Mouse (Mus musculus) lung, postnatal 14 days (tissue): ENCODE measurements around the gene Cdr2l.
A peak's percentile ranks its signal among the peaks of the same experiment; 100 is the strongest.

Source experiments
- DNase-seq: peaks from one replicate; pipeline ENCODE4 v3.0.0; 2021

The Cdr2l gene

DNA sequence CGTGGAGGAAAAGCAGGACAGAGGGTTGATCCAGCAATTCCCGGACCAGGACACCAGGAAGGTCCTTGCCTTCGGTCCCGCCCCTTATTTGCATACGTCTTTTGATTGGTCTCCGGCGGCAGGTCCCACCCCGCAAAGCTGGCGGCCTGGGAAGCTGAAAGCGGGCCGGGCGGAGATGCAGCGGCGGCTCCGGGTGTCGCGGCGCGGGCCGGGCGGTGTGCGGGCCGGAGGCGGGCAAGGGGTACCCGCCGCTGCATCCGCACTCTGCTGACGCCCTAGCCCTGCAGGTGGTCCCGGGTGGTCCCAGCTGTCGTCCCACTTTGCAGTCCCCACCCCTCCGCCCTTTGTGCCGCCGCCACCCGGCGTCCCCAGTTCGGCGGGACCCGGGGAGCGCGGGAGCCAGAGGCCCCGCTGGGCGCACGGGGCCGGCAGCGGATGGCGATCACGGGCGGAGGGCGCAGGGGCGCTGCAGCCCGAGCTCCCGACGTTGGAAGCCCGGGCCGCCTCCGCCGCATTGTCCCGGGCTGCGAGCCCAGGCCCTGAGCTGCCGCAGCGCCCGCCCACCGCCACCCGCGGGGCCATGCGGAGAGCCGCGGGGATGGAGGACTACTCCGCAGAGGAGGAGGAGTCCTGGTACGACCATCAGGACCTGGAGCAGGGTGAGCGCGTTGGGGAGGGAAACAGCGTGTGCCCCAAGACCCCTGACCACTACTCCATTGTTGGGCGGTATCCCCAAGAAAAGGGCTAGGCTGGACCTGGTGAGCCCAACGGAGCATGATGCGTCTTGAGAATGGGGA is at the start of gene Cdr2l:
TSS of gene Cdr2l (plus strand) at position 174 of the 797 bp plus-strand sequence.
- peak; percentile 91 for DNase-seq

DNA sequence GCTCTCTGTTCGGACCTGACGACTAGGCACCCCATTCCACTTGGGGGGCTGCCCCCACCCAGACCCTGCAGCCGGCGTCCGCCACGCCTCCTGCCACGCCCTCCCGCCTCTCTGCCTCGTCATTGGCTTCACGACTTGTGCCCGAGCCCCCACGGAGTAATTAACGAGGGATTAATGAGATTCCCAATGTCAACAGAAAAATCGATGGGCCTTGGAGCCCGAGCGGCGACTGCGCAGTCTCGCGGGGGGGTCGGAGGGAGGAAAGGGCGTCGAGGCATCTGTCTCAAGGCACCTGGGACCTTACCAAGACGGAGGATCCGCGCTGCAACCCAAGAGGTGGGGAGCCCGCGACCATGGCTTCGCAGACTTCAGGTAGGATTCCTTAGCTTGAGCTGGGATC is 47.2 kb upstream of the Cdr2l start, which contains the start of gene Otop3:
TSS of gene Otop3 (plus strand) at position 201 of the 400 bp plus-strand sequence.
- no peak for DNase-seq

DNA sequence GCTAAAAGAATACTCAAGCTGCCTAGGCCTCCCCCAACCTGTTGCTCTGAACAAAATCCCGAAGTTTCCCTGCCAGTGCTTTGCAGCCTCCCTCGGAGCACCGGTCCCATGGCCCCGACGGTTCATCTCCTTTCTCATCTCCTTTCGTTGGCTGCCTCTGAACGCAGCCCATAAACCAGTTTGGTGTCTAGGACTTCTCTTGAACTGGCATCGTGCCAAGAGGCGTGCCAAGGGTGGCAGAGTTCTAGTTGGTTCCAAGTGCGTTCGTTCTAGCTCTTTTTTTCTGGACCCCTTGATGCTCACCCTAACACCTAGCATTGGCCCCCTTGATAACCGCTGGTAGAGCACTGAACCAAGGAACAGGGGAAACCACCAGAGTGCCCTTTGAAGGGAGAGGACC is 46.5 kb upstream of the Cdr2l start:
- DNase-seq, result peak; percentile 32

DNA sequence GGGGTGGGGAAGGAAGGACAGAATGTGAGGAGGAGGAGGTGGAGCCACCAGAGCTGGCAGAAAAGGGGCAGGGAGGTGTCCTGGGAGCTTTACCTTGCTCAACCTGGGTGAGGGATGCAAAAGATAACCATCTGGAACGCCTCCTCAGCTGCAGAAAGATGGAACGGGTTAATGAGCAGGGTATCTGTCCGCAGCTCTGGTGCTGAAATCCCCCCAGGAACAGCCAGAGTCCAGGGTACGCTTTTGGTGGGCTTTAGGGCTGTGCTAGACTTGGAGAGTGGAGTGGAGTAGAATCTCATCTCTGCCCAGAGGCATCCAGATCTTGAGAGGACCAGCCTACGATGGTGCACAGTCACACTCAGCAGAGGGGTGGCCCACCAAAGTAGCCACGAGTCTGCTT is 45.6 kb upstream of the Cdr2l start:
- no peak for DNase-seq

DNA sequence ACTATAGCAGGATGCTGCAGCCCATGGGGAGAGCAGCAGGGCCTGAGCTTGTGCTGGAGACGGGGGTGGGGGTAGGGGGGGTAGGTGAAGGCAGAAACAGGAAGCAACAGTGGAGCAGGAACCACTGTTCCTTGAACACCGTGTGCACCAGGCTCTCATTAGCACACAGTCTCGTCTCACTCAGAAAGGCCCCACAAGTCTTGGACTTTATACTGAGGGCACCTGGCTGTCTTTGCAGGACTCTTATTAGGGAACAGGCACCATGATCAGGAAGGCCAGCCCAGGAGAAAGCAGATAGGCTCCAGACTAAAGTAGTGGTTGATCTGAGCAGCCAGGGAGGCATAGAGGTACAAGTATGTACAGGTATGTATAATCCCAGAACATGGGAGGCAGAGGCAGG is 44.4 kb upstream of the Cdr2l start:
- no peak for DNase-seq

DNA sequence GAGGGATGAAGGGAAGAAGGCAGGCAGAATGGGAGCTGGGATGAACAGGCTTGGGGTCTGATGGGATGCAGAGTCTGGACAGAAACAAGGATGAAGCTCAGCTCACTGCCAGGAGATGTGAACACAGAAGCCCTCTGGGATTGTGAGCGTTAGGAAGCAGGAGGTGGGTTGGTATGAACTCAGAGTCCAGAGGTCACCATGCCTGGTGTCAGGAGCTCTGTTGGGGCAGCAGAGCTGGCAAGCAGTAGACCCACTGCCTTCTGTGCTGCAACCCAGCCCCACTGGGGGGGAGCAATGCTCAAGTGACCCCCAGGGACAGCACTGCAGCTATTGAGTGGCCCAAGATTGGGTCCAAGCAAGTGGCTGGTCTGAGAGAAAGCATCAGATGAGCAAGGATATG is 43.9 kb upstream of the Cdr2l start:
- DNase-seq, result no peak

DNA sequence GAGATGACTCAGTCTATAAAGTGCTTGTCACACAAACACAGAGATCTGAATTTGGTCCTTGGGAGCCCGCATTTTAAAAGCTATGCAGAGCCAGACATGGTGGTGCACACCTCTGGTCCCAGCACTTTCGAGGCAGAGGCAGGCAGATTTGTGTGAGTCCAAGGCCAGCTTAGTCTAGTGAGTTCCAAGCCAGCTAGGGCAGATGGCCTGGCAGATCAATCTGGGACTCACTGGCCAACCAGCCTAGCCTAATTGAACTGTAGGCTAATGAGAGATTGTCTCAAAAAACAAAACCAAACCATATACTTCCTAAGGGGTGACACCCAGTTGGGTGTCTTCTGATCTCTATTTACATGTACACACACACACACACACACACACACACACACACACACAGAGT is 40.5 kb upstream of the Cdr2l start:
- DNase-seq, result no peak

DNA sequence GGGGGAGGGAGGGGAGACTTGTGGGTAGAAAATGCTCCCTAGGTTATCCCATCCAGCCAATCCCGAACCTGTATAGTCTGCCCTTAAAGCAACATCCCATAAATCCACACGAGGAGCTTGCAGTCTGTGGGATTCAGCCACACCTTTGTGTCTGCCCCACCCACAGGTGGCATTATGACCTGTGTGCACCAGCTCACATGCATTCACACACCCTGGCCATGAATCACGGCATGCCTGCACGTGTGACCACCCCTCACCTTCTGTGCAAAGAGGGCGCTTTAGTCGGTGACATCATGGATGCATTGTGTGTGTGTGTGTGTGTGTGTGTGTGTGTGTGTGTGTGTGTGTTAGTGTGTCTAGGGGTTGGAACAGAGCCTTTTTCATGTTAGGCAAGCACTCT is 39.9 kb upstream of the Cdr2l start:
- no peak for DNase-seq

DNA sequence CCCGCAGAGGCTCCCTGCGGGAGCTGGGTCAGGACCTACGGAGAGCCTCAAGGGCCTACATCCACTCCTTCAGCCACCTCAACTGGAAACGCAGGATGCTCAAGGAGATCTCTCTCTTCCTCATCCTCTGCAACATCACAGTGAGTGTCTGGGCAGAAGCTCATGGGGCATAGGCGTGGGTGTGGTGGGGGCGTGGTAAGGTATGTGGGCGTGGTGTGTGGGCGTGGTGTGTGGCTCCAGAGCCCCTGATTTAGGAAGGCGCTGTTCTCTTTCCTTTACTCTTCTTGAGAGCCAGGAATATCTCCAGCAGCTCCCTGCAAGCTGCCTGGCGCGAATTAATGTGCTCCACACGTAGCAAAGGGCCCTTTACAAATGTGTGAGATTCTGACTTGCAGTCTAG is 36.7 kb upstream of the Cdr2l start:
- no peak for DNase-seq

DNA sequence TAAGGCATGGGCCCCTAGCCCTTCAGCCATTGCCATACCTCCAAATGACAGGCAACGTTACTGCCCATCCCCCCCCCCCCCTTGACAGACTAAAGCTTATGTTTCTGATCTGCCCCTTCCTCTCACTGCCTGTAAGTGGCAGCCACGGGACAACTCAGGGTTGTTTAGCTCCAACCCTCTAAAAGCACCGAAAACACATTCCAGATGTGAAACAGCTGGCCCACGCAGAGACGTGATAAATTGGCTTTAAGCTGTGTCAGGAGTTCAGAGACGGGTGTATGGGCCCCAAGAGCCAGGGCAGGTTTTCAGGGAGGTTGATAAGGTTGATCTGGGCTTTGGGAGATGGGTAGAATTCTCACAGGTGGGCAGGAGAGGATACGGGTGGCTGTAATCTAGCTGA is 36.2 kb upstream of the Cdr2l start:
- no peak for DNase-seq

DNA sequence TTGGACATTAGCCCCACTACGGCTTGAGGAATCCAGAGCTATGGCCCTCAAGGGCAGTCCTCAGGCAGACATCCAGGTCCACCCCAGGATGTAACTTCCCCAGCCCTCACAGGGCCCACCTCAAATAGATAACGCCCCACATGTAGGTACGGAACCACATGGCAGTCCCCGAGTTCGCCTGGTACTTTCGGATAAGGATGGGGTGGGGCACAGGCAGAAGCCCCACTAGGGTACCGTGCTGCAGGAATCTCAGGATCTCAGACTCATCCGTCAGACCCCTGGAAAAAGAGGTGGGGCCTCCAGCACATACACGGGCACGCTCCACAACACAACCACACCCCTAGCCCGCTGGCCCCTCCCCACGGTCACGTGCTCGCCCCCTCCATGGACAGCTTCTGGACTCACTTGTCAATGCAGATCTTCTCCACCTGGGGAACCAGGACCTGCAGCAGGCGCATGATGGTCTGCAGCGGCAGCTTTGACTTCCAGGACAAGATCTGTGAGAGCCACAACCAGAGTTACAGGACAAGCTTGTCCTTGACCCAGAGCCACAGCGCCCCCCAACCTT is 33.0 kb upstream of the Cdr2l start:
- no peak for DNase-seq

DNA sequence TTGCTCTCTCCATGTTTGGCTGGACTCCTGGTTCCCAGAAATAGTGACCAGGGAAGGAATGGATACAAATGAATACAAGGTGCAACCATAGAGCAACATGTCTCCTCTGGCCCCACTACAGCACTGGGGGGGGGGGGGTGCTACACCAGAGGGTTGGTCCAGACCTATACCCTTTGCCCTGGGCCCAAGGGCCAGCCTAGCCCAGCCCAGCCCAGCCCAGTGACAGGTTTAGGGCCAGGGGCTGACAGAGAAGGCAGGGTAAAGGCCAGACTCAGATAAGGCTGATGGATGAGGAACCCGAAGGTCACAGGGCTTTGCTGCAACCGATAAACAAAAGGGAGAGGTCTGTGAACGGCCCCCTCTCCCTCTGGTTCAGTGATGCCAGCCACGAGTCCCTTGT is 31.7 kb upstream of the Cdr2l start:
- no peak for DNase-seq

DNA sequence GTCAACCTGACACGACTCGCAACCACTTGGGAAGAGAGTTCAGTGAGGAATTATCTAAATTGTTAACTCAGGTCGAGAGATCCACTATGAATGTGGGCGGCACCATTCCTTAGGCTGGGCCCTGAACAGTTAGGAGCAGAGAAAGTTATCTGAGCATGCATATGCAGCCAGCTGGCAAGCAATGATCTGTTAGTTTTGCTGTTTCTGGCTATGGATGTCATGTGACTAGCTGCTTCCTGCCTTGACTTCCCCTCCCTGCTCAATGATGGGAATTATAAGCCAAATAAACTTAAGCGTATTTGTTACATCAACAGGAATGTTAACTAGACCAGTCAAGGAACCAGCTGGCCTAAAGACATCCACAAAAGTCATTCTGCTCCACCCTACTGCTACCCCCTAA is 28.3 kb upstream of the Cdr2l start:
- no peak for DNase-seq

DNA sequence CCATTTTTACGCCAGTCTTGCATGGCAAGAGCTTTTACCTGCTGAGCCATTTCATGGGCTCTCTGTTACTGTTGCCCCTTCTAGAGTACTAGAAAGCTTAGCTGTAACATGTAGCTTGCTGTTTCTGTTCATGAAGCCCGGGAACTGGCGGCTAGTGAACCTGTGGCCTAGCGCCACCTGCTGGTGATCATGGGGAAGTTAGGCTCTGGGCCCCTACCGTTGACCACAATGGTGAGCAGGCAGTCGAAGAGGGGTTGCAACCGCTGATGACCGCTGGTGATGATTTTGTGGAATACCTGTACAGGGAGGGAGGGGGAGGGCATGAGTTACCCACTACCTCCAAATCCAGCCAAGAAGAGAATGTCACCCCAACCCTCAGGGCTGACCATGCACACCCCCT is 27.5 kb upstream of the Cdr2l start:
- DNase-seq, result peak; percentile 78

DNA sequence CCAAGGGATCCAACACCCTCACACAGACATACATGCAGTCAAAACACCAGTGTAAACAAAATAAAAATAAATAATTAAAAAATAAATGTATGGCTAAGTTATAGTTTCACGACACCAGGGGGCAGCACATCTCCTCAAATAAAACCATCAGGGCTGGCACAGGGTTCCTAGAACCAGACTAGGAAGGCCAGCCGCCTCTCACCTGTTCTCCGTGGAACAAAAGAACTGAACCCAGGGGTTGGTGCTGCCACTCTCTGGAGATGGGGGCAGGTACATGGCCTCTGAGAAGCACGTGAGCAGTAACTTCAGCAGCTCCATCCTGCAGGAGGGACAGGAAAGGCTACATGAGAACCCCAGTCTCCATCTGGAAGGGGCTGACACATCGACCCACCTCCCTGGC is 23.2 kb upstream of the Cdr2l start:
- DNase-seq, result peak; percentile 83

DNA sequence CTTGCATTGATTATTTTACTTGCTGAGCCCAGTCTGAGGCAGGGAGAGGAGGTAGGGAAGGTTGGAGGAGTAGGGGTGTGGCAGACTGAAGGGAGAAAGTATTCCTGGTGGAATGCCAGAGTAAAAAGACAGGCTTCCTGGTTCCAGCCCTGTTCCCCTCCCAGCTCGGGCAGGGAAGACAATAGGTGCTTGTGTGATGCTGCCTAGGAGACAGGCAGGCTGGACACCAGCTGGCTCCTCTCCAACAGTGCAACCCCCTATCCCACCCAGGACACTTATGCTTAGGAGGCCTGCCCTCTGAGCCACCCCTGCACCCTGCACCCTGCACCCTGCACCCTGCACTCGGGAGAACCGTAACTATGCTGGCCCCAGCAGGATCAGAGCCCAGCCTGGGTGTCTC is 22.4 kb upstream of the Cdr2l start:
- DNase-seq, result no peak

DNA sequence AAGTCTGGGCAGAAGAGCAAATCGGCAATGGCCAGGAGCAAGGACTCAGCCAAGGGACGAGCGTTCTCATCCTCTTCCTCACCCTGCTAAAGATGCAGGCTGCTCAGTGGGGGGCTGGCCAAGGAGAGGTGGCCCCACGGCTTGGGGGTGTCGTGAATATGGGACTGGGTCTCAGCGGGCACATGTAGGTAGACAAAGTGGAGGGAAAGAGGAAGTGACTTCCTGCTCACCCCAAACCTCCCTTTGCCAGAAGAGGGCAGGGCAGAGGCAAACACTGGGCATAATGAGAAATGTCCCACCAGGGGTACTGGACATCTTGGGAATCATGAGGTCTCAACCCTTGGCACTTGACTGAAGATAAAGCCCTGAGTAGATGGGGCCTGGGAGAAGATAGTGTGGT is 22.0 kb upstream of the Cdr2l start:
- no peak for DNase-seq

DNA sequence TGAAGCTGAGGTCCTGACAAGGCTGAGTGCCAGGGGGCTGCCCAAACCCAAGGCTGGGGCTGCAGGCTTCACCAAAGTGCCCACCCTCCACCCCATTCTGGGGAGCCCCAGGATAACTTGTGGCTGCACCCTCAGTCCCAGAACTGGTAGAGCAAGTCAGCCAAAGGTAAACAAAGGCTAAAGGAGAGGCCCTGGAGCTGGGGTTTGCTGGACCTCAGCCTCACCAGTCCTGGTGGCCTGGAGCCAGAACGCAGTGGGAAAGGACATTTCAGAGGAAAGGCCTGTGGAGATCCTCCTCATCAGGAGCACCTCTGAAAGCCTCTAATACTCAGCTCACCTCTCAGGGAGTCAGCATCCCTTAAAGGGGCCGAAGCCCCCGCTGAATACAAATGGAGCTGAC is 17.6 kb upstream of the Cdr2l start:
- DNase-seq, result no peak

DNA sequence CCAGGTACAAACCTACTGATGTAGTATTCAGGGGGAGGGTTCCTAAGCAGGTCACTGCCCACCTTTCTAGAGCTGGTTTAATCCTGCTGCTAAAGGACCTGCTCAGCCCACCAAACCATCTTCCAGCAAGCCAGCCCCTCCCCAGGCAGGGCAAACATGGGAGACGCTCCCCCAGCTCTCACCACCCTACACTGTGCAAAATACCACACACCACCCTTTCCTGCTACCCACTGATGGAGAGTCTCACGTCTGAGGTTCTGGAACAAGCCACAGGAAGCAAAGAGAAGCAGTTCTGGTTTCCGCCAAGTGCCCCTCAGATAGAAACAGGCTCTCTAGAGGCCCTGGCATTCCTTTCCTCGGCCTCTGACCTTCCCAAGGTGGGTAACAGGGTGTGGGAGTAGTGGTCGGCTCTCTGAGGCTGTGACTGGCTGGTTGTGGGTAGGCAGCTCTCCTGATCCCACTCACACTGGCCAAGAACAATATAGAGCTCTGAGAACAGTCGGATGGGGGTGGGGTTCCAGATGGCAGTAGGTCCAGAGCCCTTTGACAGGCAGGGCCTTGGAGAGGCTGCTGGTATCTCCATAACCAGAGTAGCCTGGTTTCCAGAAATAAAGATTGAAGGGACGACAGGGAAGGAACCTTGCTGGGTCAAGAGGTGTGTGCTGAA is 15.5 kb upstream of the Cdr2l start:
- DNase-seq, result no peak

DNA sequence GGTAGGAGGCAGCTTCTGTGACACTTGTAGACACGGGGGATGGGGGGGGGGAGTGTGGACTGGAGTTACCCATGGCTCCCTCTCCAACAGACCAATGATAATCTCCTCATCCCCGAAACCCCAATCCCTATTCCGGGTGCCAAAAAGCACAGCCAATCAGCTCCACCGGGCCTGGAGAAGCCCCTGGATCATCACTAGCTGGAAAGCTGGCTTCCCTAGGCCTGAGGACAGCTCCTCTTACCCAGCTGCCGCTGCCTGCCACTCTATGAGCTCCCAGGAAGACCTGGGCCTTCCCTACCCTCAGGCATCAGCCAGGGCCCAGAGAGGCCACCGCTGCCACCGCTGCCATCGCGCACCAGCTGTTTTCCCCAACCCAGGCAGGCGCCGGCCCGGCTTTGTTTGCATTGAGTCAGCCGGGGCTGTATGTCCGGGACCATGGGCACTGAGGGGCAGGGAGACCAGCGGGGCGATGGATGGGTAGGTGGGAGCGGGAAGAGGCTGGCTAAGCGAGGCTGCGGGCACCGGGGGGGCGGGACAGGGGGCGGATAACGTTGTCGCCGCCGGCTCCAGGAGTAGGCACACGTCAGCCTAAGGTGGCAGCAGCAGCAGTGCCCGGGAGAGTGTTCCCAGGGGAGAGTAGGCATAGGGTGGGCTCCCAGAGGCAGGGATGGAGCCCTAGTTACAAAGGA is 14.9 kb upstream of the Cdr2l start:
- no peak for DNase-seq

DNA sequence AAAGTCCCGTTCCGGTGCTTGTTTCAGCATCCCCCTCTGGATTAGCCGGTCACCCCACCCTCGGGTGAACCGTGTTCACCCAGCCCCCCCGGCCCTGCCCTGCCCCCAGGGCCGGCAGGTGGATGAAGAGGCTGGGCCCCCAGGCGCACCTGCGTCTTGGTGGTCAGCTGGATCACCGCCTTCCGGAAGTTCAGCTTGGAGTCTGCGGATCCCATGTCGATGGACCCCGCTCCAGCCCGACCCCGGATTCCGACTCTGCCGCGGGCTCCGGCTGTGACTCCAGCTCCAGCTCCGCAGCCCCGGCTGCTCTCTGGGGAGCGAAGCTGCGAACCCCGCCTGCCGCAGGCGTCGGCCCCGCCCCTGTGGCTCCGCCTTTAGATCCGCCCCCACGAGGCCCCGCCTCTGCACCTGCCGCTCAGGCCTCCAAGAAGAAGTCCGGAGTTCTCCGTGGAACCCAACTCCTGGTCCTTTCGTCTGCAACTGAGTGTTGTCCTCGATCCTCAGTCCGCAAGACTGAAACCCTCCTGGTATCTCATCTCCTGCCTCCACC is 14.2 kb upstream of the Cdr2l start, which contains the start of gene Hid1:
TSS of gene Hid1 (minus strand) at position 362 of the 550 bp plus-strand sequence.
- DNase-seq, result peak; percentile 82

DNA sequence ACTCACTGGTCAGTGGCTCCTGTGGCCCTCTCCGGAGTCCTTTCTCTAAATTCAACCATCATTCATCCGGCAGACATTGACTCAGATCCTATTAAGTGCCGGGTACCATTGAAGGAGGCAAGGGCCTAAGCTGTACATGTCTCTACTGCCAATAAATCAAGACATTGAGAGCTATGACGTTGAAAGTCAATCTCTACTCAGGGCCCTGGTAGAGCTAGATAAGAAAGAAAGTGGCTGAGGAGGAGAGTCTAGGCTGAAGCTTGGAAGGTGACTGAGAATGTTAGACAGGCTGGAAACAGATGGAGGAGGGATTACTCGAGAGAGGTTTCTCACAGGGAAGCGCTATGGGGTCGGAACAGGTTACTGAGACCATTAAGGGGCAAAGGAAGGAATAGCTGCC is 11.3 kb upstream of the Cdr2l start:
- no peak for DNase-seq

DNA sequence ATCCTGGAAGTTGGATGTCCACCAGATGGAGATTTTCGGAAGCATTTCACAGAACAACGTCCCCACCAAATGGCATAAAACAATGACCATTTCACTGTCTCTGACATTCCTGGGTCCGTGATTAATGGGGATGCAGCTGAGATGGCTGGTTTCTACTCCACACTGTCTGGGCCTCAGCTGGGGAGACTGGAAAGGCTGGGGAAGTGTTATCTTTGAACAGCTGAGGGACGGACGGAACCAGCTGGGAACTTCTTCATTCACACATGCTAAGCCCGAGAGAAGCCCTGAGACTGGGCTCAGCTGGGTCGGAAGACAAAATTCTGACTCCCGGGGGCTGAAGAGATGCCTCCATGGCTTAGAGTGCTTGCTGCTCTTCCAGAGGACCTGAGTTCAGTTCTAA is 10.4 kb upstream of the Cdr2l start:
- DNase-seq, result no peak
